Mouse (Mus musculus) liver, embryonic 14.5 days (tissue): Measurements from ENCODE around the gene Rftn1.

ENCODE experiments used
- CTCF ChIP-seq: IDR thresholded peaks from 2 replicates; pipeline ENCODE4 v1.5.1; 2016; ENCODE audit warnings: antibody characterized with exemption, low read depth, control low read depth
- EP300 ChIP-seq: IDR thresholded peaks from 2 replicates; pipeline ENCODE4 v1.6.1; 2016; ENCODE audit warnings: antibody characterized with exemption, low read depth

DNA sequence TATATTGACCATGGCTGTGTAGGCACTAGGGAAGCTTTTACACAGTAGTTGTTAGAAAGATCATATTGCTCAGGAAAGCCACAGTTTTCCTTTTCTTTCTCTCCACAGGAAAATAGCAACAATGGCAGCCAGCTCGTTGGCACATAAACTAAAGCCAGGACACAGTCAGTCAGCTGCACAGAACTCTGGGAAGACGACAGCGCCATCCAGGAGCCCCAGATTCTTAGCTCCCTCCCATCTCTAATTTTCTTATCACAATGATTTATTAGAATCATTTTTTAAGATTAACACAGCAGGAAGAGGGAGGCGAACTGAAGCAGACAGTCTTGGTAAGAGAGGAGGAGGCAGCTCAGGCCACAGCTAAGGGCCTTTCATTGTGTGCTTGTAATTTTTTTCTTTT lies 58.8 kb downstream of the Rftn1 start:
- TF ChIP-seq CTCF = no peak
- TF ChIP-seq EP300 = no peak
